Mouse (Mus musculus) embryonic fibroblast, embryonic 13.5 days (primary cell): ENCODE data around the gene Tmem266.

ENCODE experiments used
- CTCF ChIP-seq: IDR thresholded peaks from 2 replicates; pipeline ENCODE4 v1.5.1; 2011; ENCODE audit warnings: mild to moderate bottlenecking, control low read depth, low read length, moderate library complexity, borderline replicate concordance; ENCODE audit not compliant: insufficient read depth
- POLR2A ChIP-seq: IDR thresholded peaks from 2 replicates; pipeline ENCODE4 v1.6.1; 2011; ENCODE audit warnings: low read depth, mild to moderate bottlenecking, control low read depth, low read length, moderate library complexity

DNA sequence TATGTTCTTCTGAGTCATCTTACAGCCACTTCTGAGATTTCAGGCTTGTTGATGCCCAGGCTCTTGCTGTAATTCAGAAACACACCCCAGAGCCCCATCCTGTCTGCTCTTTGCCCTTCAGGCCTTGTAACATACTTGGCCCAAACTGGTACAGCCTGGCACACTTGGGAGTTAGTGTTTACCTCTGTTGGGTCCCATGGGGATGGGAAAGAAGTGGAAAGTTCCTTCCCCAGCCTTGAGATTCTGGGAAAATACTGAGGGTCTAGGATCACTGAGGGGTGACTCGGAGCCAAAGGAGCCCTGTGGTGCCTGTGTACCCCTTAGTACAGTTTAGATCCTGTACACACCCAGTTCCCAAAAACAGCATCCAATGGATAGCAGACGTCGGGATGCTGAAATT, 95.1 kb downstream of the Tmem266 start:
- no peak for TF ChIP-seq POLR2A
- TF ChIP-seq CTCF = no peak
